19 mouse cellular contexts compared by ENCODE assay signal in the genomic region with DNA sequence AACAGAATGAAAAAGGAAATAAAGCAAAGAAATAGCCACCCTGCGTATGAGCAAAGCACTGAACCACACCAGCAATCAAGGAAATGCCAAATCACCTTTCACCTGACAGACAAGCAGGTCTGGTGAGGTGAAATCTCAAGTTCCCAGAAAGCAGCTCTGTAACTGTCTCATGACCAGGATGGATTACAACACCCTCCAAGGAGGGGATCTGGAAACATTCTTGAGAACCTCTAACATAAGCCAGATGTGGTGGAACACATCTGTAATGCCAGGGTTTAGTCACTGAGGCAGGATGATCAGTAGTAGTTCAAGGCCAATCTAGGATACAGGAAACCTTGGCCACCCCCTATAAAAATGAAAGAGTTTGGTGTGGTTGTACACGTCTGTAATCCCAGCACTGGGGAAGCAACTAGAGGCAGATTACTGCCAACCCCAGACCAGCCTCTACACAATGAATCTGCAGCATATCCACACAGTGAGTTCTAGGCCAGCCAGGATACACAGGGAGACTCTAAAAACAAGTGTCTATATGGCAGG. TPM values are rescaled to one million over a fixed set of nuclear protein-coding genes. Genes with fewer than 3 reads are reported as not detected.
A peak's percentile ranks its signal among the peaks of the same experiment; 100 is the strongest.
DNase-seq lines count a peak whose midpoint lies in the region; ATAC-seq and TF ChIP-seq lines count a peak whose summit lies in the region.
"Had no signal": no experiment of that assay in that cellular context is flagged by ENCODE, and none has a peak within 500 bp of the region (broad histone marks: within the 10 kb centered on the region; RNA-seq: fewer than 3 reads in every experiment).

No protein-coding gene starts in this region.

- ATAC-seq in embryonic facial prominence, embryonic 14.5 days (ENCODE audit: low read depth), result no peak
- ATAC-seq in stomach, postnatal 0 days (ENCODE audit: low FRiP score, low TSS enrichment), result peak; percentile 41; the same call in 1 of the 2 replicates
- no peak for ATAC-seq in heart, embryonic 12.5 days (ENCODE audit: insufficient number of reproducible peaks, low FRiP score)
- ATAC-seq: forebrain, embryonic 15.5 days; intestine, embryonic 16.5 days had no signal

- peaks cover 7% of the 10 kb centered on the region for H3K4me1 ChIP-seq in testis, adult 2 months (ENCODE audit: control insufficient read depth, insufficient read depth, low read length)
- H3K4me1 ChIP-seq in embryonic facial prominence, embryonic 14.5 days (ENCODE audit: control insufficient read depth, insufficient read depth, low read length), result no peaks in the 10 kb centered on the region; the same call in 1 of the 2 replicates
- H3K4me1 ChIP-seq in stomach, postnatal 0 days (replicated peaks; ENCODE audit: control insufficient read depth, insufficient read depth), result no peaks in the 10 kb centered on the region; the same call in 1 of the 2 replicates
- peaks cover 66% of the 10 kb centered on the region for H3K4me1 ChIP-seq in heart, embryonic 12.5 days (replicated peaks)
- H3K4me1 ChIP-seq: hindbrain, embryonic 15.5 days had no signal

- H3K27me3 ChIP-seq in testis, adult 2 months (ENCODE audit: control insufficient read depth, insufficient read depth, low read length), result no peaks in the 10 kb centered on the region
- H3K27me3 ChIP-seq in embryonic facial prominence, embryonic 14.5 days (replicated peaks; ENCODE audit: control insufficient read depth, insufficient read depth, low read length), result no peaks in the 10 kb centered on the region
- no peaks in the 10 kb centered on the region for H3K27me3 ChIP-seq in stomach, postnatal 0 days (ENCODE audit: control insufficient read depth, insufficient read depth, low read length)
- H3K27me3 ChIP-seq in heart, embryonic 12.5 days (replicated peaks), result no peaks in the 10 kb centered on the region
- H3K27me3 ChIP-seq: embryonic facial prominence, embryonic 12.5 days; forebrain, embryonic 15.5 days; heart, embryonic 13.5 days; hindbrain, embryonic 15.5 days had no signal

- no peak for TF ChIP-seq EP300 in stomach, postnatal 0 days (optimal IDR thresholded peaks at IDR 0.05)

- DNase-seq in gastrocnemius, adult 2 months, result no peak
- no peak for DNase-seq in gastrocnemius, postnatal 14 days
- no peak for DNase-seq in testis, postnatal 14 days (ENCODE audit: low spot score)
- peak; percentile 24 for DNase-seq in embryonic facial prominence, embryonic 14.5 days (ENCODE audit: low spot score)
- no peak for DNase-seq in stomach, postnatal 0 days (ENCODE audit: low spot score)
- DNase-seq in adrenal gland, postnatal 4 days (ENCODE audit: low spot score in 2 of 2), result no peak
- DNase-seq: adrenal gland, postnatal 14 days; cerebellum, adult 2 months; cerebellum, postnatal 10 days; gastrocnemius, postnatal 10 days; heart, postnatal 36 days had no signal

- H3K9me3 ChIP-seq in embryonic facial prominence, embryonic 14.5 days (ENCODE audit: control insufficient read depth, low read length), result no peaks in the 10 kb centered on the region
- no peaks in the 10 kb centered on the region for H3K9me3 ChIP-seq in stomach, postnatal 0 days (ENCODE audit: control insufficient read depth, low read length)
- no peaks in the 10 kb centered on the region for H3K9me3 ChIP-seq in heart, embryonic 12.5 days (replicated peaks)
- H3K9me3 ChIP-seq: embryonic facial prominence, embryonic 12.5 days; forebrain, embryonic 15.5 days; heart, embryonic 13.5 days; hindbrain, embryonic 15.5 days had no signal

- no peak overlapping the region for H3K9ac ChIP-seq in embryonic facial prominence, embryonic 14.5 days (ENCODE audit: low read depth, low read length)
- no peak overlapping the region for H3K9ac ChIP-seq in stomach, postnatal 0 days (ENCODE audit: low read length)
- no peak overlapping the region for H3K9ac ChIP-seq in heart, embryonic 12.5 days
- H3K9ac ChIP-seq: embryonic facial prominence, embryonic 12.5 days; forebrain, embryonic 15.5 days; heart, embryonic 13.5 days; hindbrain, embryonic 15.5 days had no signal

- WGBS in embryonic facial prominence, embryonic 14.5 days, result 54% methylated on average over 2 of the region's 2 CpGs
- WGBS in stomach, postnatal 0 days, result 39% methylated on average over 2 of the region's 2 CpGs
- 66% methylated on average over 2 of the region's 2 CpGs for WGBS in heart, embryonic 12.5 days

- no peaks in the 10 kb centered on the region for H3K36me3 ChIP-seq in testis, adult 2 months (ENCODE audit: control insufficient read depth, insufficient read depth, low read length)
- no peaks in the 10 kb centered on the region for H3K36me3 ChIP-seq in embryonic facial prominence, embryonic 14.5 days (ENCODE audit: control insufficient read depth, insufficient read depth, low read length)
- no peaks in the 10 kb centered on the region for H3K36me3 ChIP-seq in stomach, postnatal 0 days (ENCODE audit: control insufficient read depth, insufficient read depth, low read length)
- no peaks in the 10 kb centered on the region for H3K36me3 ChIP-seq in heart, embryonic 12.5 days
- H3K36me3 ChIP-seq: embryonic facial prominence, embryonic 12.5 days; forebrain, embryonic 15.5 days; heart, embryonic 13.5 days; hindbrain, embryonic 15.5 days had no signal

- TF ChIP-seq POLR2A in testis, adult 2 months (IDR thresholded peaks at IDR 0.05; ENCODE audit: control insufficient read depth, low read depth, low read length), result no peak

- no peak for TF ChIP-seq CTCF in gastrocnemius, adult 2 months (IDR thresholded peaks at IDR 0.05)
- TF ChIP-seq CTCF in testis, adult 2 months (IDR thresholded peaks at IDR 0.05; ENCODE audit: control insufficient read depth, insufficient read depth, insufficient replicate concordance, low read depth, low read length), result no peak
- no peak for TF ChIP-seq CTCF in stomach, postnatal 0 days (IDR thresholded peaks at IDR 0.05; ENCODE audit: low read depth)

- H3K4me3 ChIP-seq in gastrocnemius, adult 2 months, result no peak overlapping the region
- H3K4me3 ChIP-seq in testis, adult 2 months (ENCODE audit: control insufficient read depth, low read depth, low read length), result no peak overlapping the region
- H3K4me3 ChIP-seq in embryonic facial prominence, embryonic 14.5 days (ENCODE audit: low read depth, low read length), result no peak overlapping the region
- no peak overlapping the region for H3K4me3 ChIP-seq in stomach, postnatal 0 days (ENCODE audit: low read depth, low read length)
- no peak overlapping the region for H3K4me3 ChIP-seq in heart, embryonic 12.5 days
- H3K4me3 ChIP-seq: embryonic facial prominence, embryonic 12.5 days; erythroblast, embryonic 14.5 days; forebrain, embryonic 15.5 days; heart, embryonic 13.5 days; hindbrain, embryonic 15.5 days had no signal

- intact Hi-C loops in gastrocnemius, adult 2 months (cut with DNase I), result no loop called here
- intact Hi-C loops in gastrocnemius, postnatal 14 days (cut with DNase I; ENCODE audit: low total_unique reads), result no loop called here

- no peak overlapping the region for H3K4me2 ChIP-seq in embryonic facial prominence, embryonic 14.5 days (ENCODE audit: low read depth, low read length)
- H3K4me2 ChIP-seq in stomach, postnatal 0 days (replicated peaks; ENCODE audit: low read depth), result no peak overlapping the region
- no peak overlapping the region for H3K4me2 ChIP-seq in heart, embryonic 12.5 days
- H3K4me2 ChIP-seq: embryonic facial prominence, embryonic 12.5 days; forebrain, embryonic 15.5 days; heart, embryonic 13.5 days; hindbrain, embryonic 15.5 days had no signal

- H3K27ac ChIP-seq in gastrocnemius, adult 2 months, result peak overlapping the region; percentile 77; the same call in 1 of the 2 replicates
- peak overlapping the region; percentile 26; the same call in 1 of the 2 replicates for H3K27ac ChIP-seq in testis, adult 2 months (ENCODE audit: control insufficient read depth, insufficient read depth, low read depth, low read length)
- H3K27ac ChIP-seq in embryonic facial prominence, embryonic 14.5 days (replicated peaks; ENCODE audit: low read depth, low read length), result no peak overlapping the region
- H3K27ac ChIP-seq in stomach, postnatal 0 days (replicated peaks), result peak overlapping the region; percentile 35; the same call in 1 of the 2 replicates
- H3K27ac ChIP-seq in heart, embryonic 12.5 days (ENCODE audit: poor library complexity, severe bottlenecking), result no peak overlapping the region
- H3K27ac ChIP-seq: embryonic facial prominence, embryonic 12.5 days; forebrain, embryonic 15.5 days; heart, embryonic 13.5 days; hindbrain, embryonic 15.5 days had no signal

RNA-seq across cellular contexts. Expression of a gene that starts 12.8 kb away (rescaled TPM):
- 100 to 1,000 TPM; 182 to 201 TPM for total RNA-seq in gastrocnemius, adult 2 months (2021)
- 10 to 100 TPM; 79.7 to 85.1 TPM for total RNA-seq in gastrocnemius, postnatal 14 days (2021)
- 109 and 111 TPM in 2 replicates for polyA plus RNA-seq in testis, adult 2 months (2012; rRNA removed)
- 18.8 and 19.0 TPM in 2 replicates for polyA plus RNA-seq in embryonic facial prominence, embryonic 14.5 days (2014; fragmentation: Nextera tagmentation; extraction: Ambion mirVana)
- 23.3 and 25.4 TPM in 2 replicates for polyA plus RNA-seq in stomach, postnatal 0 days (2015; fragmentation: Nextera tagmentation; extraction: Ambion mirVana)
- 14.8 and 15.1 TPM in 2 replicates for polyA plus RNA-seq in heart, embryonic 12.5 days (2016; fragmentation: Nextera tagmentation; extraction: Ambion mirVana)
- 100 to 1,000 TPM; 127 to 130 TPM for total RNA-seq in adrenal gland, postnatal 4 days (2021)

RNA-seq across cellular contexts. Expression of a gene that starts 30.3 kb away (rescaled TPM):
- total RNA-seq in gastrocnemius, adult 2 months (2021), result 10 to 100 TPM; 68.3 to 71.2 TPM
- 10 to 100 TPM; 79.1 to 81.2 TPM for total RNA-seq in gastrocnemius, postnatal 14 days (2021)
- polyA plus RNA-seq in testis, adult 2 months (2012; rRNA removed), result 173 and 198 TPM in 2 replicates
- polyA plus RNA-seq in embryonic facial prominence, embryonic 14.5 days (2014; fragmentation: Nextera tagmentation; extraction: Ambion mirVana), result 272 and 274 TPM in 2 replicates
- 163 and 179 TPM in 2 replicates for polyA plus RNA-seq in stomach, postnatal 0 days (2015; fragmentation: Nextera tagmentation; extraction: Ambion mirVana)
- 221 and 222 TPM in 2 replicates for polyA plus RNA-seq in heart, embryonic 12.5 days (2016; fragmentation: Nextera tagmentation; extraction: Ambion mirVana)
- total RNA-seq in adrenal gland, postnatal 4 days (2021), result 100 to 1,000 TPM; 115 to 124 TPM

RNA-seq across cellular contexts. Expression of a gene that starts 48.6 kb away (rescaled TPM):
- 10 to 100 TPM; 25.9 to 26.0 TPM for total RNA-seq in gastrocnemius, adult 2 months (2021)
- 10 to 100 TPM; 15.8 to 16.6 TPM for total RNA-seq in gastrocnemius, postnatal 14 days (2021)
- 16.7 and 17.0 TPM in 2 replicates for polyA plus RNA-seq in testis, adult 2 months (2012; rRNA removed)
- 5.9 and 6.7 TPM in 2 replicates for polyA plus RNA-seq in embryonic facial prominence, embryonic 14.5 days (2014; fragmentation: Nextera tagmentation; extraction: Ambion mirVana)
- 1.3 and 1.4 TPM in 2 replicates for polyA plus RNA-seq in stomach, postnatal 0 days (2015; fragmentation: Nextera tagmentation; extraction: Ambion mirVana)
- 6.4 and 7.2 TPM in 2 replicates for polyA plus RNA-seq in heart, embryonic 12.5 days (2016; fragmentation: Nextera tagmentation; extraction: Ambion mirVana)
- total RNA-seq in adrenal gland, postnatal 4 days (2021), result 10 to 100 TPM; 24.5 to 24.8 TPM

Comparison
In these comparisons a context has a peak if more than half of its experiments do, and no peak if none do; other contexts are left out.
1. H3K27ac ChIP-seq: peak in gastrocnemius, adult 2 months (single experiment), testis, adult 2 months (single experiment) and stomach, postnatal 0 days (single experiment); none in embryonic facial prominence, embryonic 14.5 days (single experiment) and heart, embryonic 12.5 days (single experiment).